Mouse (Mus musculus) olfactory bulb, adult 2 months (tissue): ENCODE data around the gene H2-M5.

Experiments
- CTCF ChIP-seq: fragments of 200-500 bp; IDR thresholded peaks from 2 replicates; pipeline ENCODE4 v1.5.1; 2012; ENCODE audit warnings: low read depth, mild to moderate bottlenecking, low read length, moderate library complexity; ENCODE audit not compliant: insufficient read depth
- POLR2A ChIP-seq: fragments of 200-500 bp; IDR thresholded peaks from 2 replicates; pipeline ENCODE4 v1.6.1; 2012; ENCODE audit warnings: mild to moderate bottlenecking, low read depth, low read length, moderate library complexity; ENCODE audit not compliant: insufficient read depth

- TF ChIP-seq CTCF: no peak
- no peak for TF ChIP-seq POLR2A
Measured at GRCm38 (mm10) chr17:37022628-37023576, 33.6 kb upstream of the H2-M5 start, which contains the start of gene Mog.
